Mouse (Mus musculus) neural tube, embryonic 14.5 days (tissue): ENCODE measurements around the gene Actb. TPM values are rescaled to one million over a fixed set of nuclear protein-coding genes. Genes with fewer than 3 reads are reported as not detected.
"Not testable (repeated sequence)": the region's sequence is repeated elsewhere in the genome, so short reads cannot be mapped to it uniquely, and the experiment has no call there.

ENCODE experiments used
- ATAC-seq: fragments of 200-750 bp; cut with Nextera tagmentation; 2 replicates; pipeline ENCODE4 v1.8.0; 2017; ENCODE audit warnings: low read depth, mild to moderate bottlenecking, moderate TSS enrichment, moderate library complexity
- H3K27ac ChIP-seq: fragments of 300-500 bp; sonication (generic); 2 replicates; pipeline ENCODE4 v1.5.1; 2014; ENCODE audit warnings: low read depth, mild to moderate bottlenecking, control low read depth, low read length, moderate library complexity, mixed read lengths
- H3K27me3 ChIP-seq: fragments of 300-500 bp; sonication (generic); 2 replicates; pipeline ENCODE4 v1.6.1; 2014; ENCODE audit warnings: low read length; ENCODE audit not compliant: control insufficient read depth, insufficient read depth
- H3K36me3 ChIP-seq: fragments of 300-500 bp; sonication (generic); 2 replicates; pipeline ENCODE4 v1.6.1; 2014; ENCODE audit warnings: low read length, mixed read lengths; ENCODE audit not compliant: control insufficient read depth, insufficient read depth
- H3K4me1 ChIP-seq: fragments of 300-500 bp; sonication (generic); 2 replicates; pipeline ENCODE4 v1.6.1; 2014; ENCODE audit warnings: low read length; ENCODE audit not compliant: control insufficient read depth, insufficient read depth
- H3K4me2 ChIP-seq: fragments of 300-500 bp; sonication (generic); 2 replicates; pipeline ENCODE4 v1.6.1; 2014; ENCODE audit warnings: mild to moderate bottlenecking, low read depth, low read length, control low read depth
- H3K4me3 ChIP-seq: fragments of 300-500 bp; sonication (generic); 2 replicates; pipeline ENCODE4 v1.5.1; 2014; ENCODE audit warnings: low read depth, low read length, control low read depth, mixed read lengths
- H3K9ac ChIP-seq: fragments of 300-500 bp; sonication (generic); replicated peaks from 2 replicates; pipeline ENCODE4 v1.6.1; 2014; ENCODE audit warnings: low read depth, mild to moderate bottlenecking, control low read depth, low read length, mixed read lengths
- H3K9me3 ChIP-seq: fragments of 300-500 bp; sonication (generic); 2 replicates; pipeline ENCODE4 v1.6.1; 2016; ENCODE audit warnings: low read length; ENCODE audit not compliant: control insufficient read depth
- WGBS: fragments of 180-500 bp; shearing (Covaris S2); extraction: QIAGEN DNeasy Blood & Tissue Kit; methylation state at CpG from one replicate; pipeline ENCODE4 v1.1.7; 2014; 5-methylcytosine and 5-hydroxymethylcytosine counted together
- polyA plus RNA-seq: library from polyadenylated mRNA; unstranded; fragments of >200 nt; fragmentation: Nextera tagmentation; extraction: Ambion mirVana; gene quantifications from 2 replicates; pipeline ENCODE4 v1.2.1, GENCODE M21; 2014

The Actb gene
- polyA plus RNA-seq, 1 experiment from 2014 or later, result 12,961 TPM

GRCm38 (mm10) chr5:142899932-142900533 is 6.5 kb downstream of the Actb start:
- Histone ChIP-seq H3K9me3 (no peaks in the 10 kb centered on the region), H3K4me2 (no peak overlapping the region), H3K4me1 (peaks cover 29% of the 10 kb centered on the region), H3K9ac (no peak overlapping the region), H3K27me3 (no peaks in the 10 kb centered on the region), H3K27ac (no peak overlapping the region), H3K4me3 (no peak overlapping the region), H3K36me3 (peaks cover 54% of the 10 kb centered on the region)
- ATAC-seq, result no peak
- 88% methylated on average over 5 of the region's 5 CpGs for WGBS

- ATAC-seq, result no peak
- Histone ChIP-seq H3K9ac (no peak overlapping the region), H3K27me3 (no peaks in the 10 kb centered on the region), H3K4me1 (peaks cover 26% of the 10 kb centered on the region), H3K4me2 (no peak overlapping the region), H3K9me3 (no peaks in the 10 kb centered on the region), H3K27ac (no peak overlapping the region), H3K36me3 (peaks cover 45% of the 10 kb centered on the region), H3K4me3 (no peak overlapping the region)
- 90% methylated on average over 9 of the region's 9 CpGs for WGBS
Measured at GRCm38 (mm10) chr5:142899057-142899601, 7.4 kb downstream of the Actb start.

- H3K4me3 ChIP-seq, result no peak overlapping the region
- H3K4me1 ChIP-seq, result peaks cover 28% of the 10 kb centered on the region
- H3K27ac ChIP-seq, result no peak overlapping the region
- H3K27me3 ChIP-seq, result no peaks in the 10 kb centered on the region
- no peaks in the 10 kb centered on the region for H3K9me3 ChIP-seq
- no peak overlapping the region for H3K9ac ChIP-seq
- peaks cover 38% of the 10 kb centered on the region for H3K36me3 ChIP-seq
- 72% methylated on average over 4 of the region's 4 CpGs for WGBS
- H3K4me2 ChIP-seq, result no peak overlapping the region
- ATAC-seq, result no peak
Measured at GRCm38 (mm10) chr5:142898316-142898715, 8.2 kb downstream of the Actb start.

- WGBS, result 94% methylated on average over 7 of the region's 7 CpGs
- no peak for ATAC-seq
- Histone ChIP-seq H3K27ac (no peak overlapping the region), H3K9me3 (no peaks in the 10 kb centered on the region), H3K27me3 (no peaks in the 10 kb centered on the region), H3K4me2 (no peak overlapping the region), H3K4me1 (peaks cover 23% of the 10 kb centered on the region), H3K9ac (no peak overlapping the region), H3K4me3 (no peak overlapping the region), H3K36me3 (peaks cover 32% of the 10 kb centered on the region)
Measured at GRCm38 (mm10) chr5:142897568-142898248, 8.8 kb downstream of the Actb start.

- Histone ChIP-seq H3K36me3 (peaks cover 22% of the 10 kb centered on the region), H3K9me3 (no peaks in the 10 kb centered on the region), H3K27ac (no peak overlapping the region), H3K27me3 (no peaks in the 10 kb centered on the region), H3K4me3 (no peak overlapping the region), H3K4me2 (no peak overlapping the region), H3K4me1 (peaks cover 21% of the 10 kb centered on the region), H3K9ac (no peak overlapping the region)
- ATAC-seq, result no peak
- 89% methylated on average over 5 of the region's 5 CpGs for WGBS
Measured at GRCm38 (mm10) chr5:142896713-142897112, 9.8 kb downstream of the Actb start.

GRCm38 (mm10) chr5:142896192-142896591 is 10.4 kb downstream of the Actb start:
- no peak for ATAC-seq
- Histone ChIP-seq H3K4me1 (peaks cover 21% of the 10 kb centered on the region), H3K9ac (no peak overlapping the region), H3K27me3 (no peaks in the 10 kb centered on the region), H3K36me3 (peaks cover 16% of the 10 kb centered on the region), H3K4me3 (no peak overlapping the region; the same call in 1 of the 2 replicates), H3K9me3 (no peaks in the 10 kb centered on the region), H3K4me2 (peak overlapping the region; percentile 87; the same call in 1 of the 2 replicates), H3K27ac (no peak overlapping the region)
- 85% methylated on average over 10 of the region's 10 CpGs for WGBS

GRCm38 (mm10) chr5:142894918-142895613 is 11.5 kb downstream of the Actb start, which contains the start of gene Fbxl18:
Gene Fbxl18 (minus strand): TSS chr5:142895421.
- H3K4me1 ChIP-seq, result peaks cover 21% of the 10 kb centered on the region
- peak within 1 kb of the TSS; percentile 86 for H3K9ac ChIP-seq
- H3K27me3 ChIP-seq, result no peaks in the 10 kb centered on the region
- peak within 1 kb of the TSS; percentile 87 for H3K4me2 ChIP-seq
- ATAC-seq, result peak; percentile 97
- H3K27ac ChIP-seq, result peak within 1 kb of the TSS; percentile 84
- H3K9me3 ChIP-seq, result no peaks in the 10 kb centered on the region
- peaks cover 10% of the 10 kb centered on the region for H3K36me3 ChIP-seq
- under 1% methylated on average over 39 of the region's 40 CpGs for WGBS
- H3K4me3 ChIP-seq, result peak within 1 kb of the TSS; percentile 79

- peaks cover 8% of the 10 kb centered on the region for H3K36me3 ChIP-seq
- no peaks in the 10 kb centered on the region for H3K27me3 ChIP-seq
- no peak for ATAC-seq
- H3K4me1 ChIP-seq, result peaks cover 21% of the 10 kb centered on the region
- H3K4me3 ChIP-seq, result no peak overlapping the region
- no peak overlapping the region for H3K27ac ChIP-seq
- no peak overlapping the region for H3K4me2 ChIP-seq
- WGBS, result 82% methylated on average over 6 of the region's 6 CpGs
- H3K9me3 ChIP-seq, result no peaks in the 10 kb centered on the region
- no peak overlapping the region for H3K9ac ChIP-seq
Measured at GRCm38 (mm10) chr5:142891396-142891795, 15.2 kb downstream of the Actb start.

- 90% methylated on average over 3 of the region's 3 CpGs for WGBS
- H3K4me3 ChIP-seq, result not testable (repeated sequence)
Measured at GRCm38 (mm10) chr5:142887533-142887932, 19.0 kb downstream of the Actb start.

More at GRCm38 (mm10) chr5:142887533-142887932, 19.0 kb downstream of the Actb start:
- H3K27ac ChIP-seq, H3K27me3 ChIP-seq, H3K4me2 ChIP-seq, H3K4me1 ChIP-seq, ATAC-seq, H3K9ac ChIP-seq, H3K9me3 ChIP-seq: not testable (repeated sequence)
- H3K36me3 ChIP-seq, result peaks cover 27% of the 10 kb centered on the region
